Mouse (Mus musculus) neural tube, embryonic 12.5 days (tissue): ENCODE measurements at regions not wholly inside any gene's neighbourhood (a gene's known extent, or its start where the extent isn't known, plus 50 kb on each side); places are given as distances from the start of the nearest gene placed in this dataset.

Experiments
- ATAC-seq: fragments of 200-750 bp; cut with Nextera tagmentation; 2 replicates; pipeline ENCODE4 v1.8.0; 2017; ENCODE audit warnings: low read depth, mild to moderate bottlenecking, moderate TSS enrichment, moderate library complexity; ENCODE audit not compliant: low FRiP score
- H3K27ac ChIP-seq: fragments of 300-500 bp; sonication (generic); 2 replicates; pipeline ENCODE4 v1.5.1; 2016
- H3K27me3 ChIP-seq: fragments of 300-500 bp; sonication (generic); replicated peaks from 2 replicates; pipeline ENCODE4 v1.6.1; 2016; ENCODE audit warnings: mild to moderate bottlenecking
- H3K36me3 ChIP-seq: fragments of 300-500 bp; sonication (generic); 2 replicates; pipeline ENCODE4 v1.6.1; 2016; ENCODE audit warnings: mild to moderate bottlenecking
- H3K4me1 ChIP-seq: fragments of 300-500 bp; sonication (generic); 2 replicates; pipeline ENCODE4 v1.6.1; 2016
- H3K4me2 ChIP-seq: fragments of 300-500 bp; sonication (generic); replicated peaks from 2 replicates; pipeline ENCODE4 v1.6.1; 2016; ENCODE audit warnings: mild to moderate bottlenecking
- H3K4me3 ChIP-seq: fragments of 300-500 bp; sonication (generic); 2 replicates; pipeline ENCODE4 v1.5.1; 2016
- H3K9ac ChIP-seq: fragments of 300-500 bp; sonication (generic); 2 replicates; pipeline ENCODE4 v1.6.1; 2016; ENCODE audit warnings: mild to moderate bottlenecking
- H3K9me3 ChIP-seq: fragments of 300-500 bp; sonication (generic); 2 replicates; pipeline ENCODE4 v1.6.1; 2016; ENCODE audit warnings: mild to moderate bottlenecking
- WGBS: fragments of 180-500 bp; shearing (Covaris S2); methylation state at CpG from one replicate; pipeline ENCODE4 v1.1.7; 2016; 5-methylcytosine and 5-hydroxymethylcytosine counted together

DNA sequence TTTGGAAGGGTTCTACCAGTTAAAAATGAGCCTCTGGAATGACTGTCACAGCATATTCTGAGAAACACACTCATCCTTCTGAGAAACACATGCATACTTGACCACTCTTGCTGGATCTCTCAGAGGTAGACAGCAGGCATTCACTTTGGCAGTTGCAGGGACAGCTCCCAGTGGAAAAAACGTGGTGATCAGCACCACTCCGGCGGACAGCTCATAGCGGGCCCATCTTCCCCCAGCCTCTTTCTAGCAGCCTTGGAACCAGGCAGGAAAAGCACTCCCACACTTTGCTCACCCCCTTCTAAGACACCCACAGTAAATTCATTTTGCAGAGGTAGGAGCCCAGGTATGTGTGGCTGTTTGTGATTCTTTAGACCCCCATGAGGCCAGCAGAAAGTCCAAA, 442.7 kb downstream of the Prss52 start:
- H3K27ac ChIP-seq = no peak overlapping the region
- no peak overlapping the region for H3K4me3 ChIP-seq
- no peaks in the 10 kb centered on the region for H3K9me3 ChIP-seq
- H3K9ac ChIP-seq = no peak overlapping the region
- no peak overlapping the region for H3K4me2 ChIP-seq
- no peaks in the 10 kb centered on the region for H3K27me3 ChIP-seq
- H3K36me3 ChIP-seq = no peaks in the 10 kb centered on the region
- H3K4me1 ChIP-seq = no peaks in the 10 kb centered on the region
- 2% methylated on average over 4 of the region's 4 CpGs for WGBS
- ATAC-seq = no peak

- Histone ChIP-seq H3K4me3 (no peak overlapping the region), H3K4me1 (no peaks in the 10 kb centered on the region), H3K4me2 (no peak overlapping the region), H3K27me3 (no peaks in the 10 kb centered on the region), H3K36me3 (no peaks in the 10 kb centered on the region), H3K27ac (no peak overlapping the region), H3K9me3 (no peaks in the 10 kb centered on the region), H3K9ac (no peak overlapping the region)
- 72% methylated on average over 4 of the region's 4 CpGs for WGBS
- no peak for ATAC-seq
These were observed 448.9 kb downstream of the Prss52 start for GRCm38 (mm10) chr14:64552951-64553350.

DNA sequence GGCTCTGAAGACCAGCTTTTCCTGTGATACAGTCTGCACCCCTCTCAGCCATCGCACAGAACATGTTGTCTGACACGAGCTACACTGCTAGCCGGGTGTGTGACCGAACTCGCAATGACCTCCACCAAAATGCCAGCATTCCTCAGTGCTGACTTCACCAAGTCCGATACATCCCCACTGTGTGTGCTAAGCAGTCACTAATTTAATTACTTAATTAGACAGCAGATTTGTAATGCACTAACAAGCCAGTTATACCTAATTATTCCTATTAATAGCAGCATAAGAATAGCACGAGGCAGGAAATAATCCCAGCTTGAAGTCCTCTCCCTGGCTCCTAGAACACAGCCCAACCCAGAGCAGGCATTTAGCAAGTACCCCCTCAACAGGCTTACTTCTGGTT, 452.0 kb downstream of the Prss52 start:
- Histone ChIP-seq H3K27ac (no peak overlapping the region), H3K27me3 (no peaks in the 10 kb centered on the region), H3K4me2 (no peak overlapping the region), H3K4me1 (no peaks in the 10 kb centered on the region), H3K9ac (no peak overlapping the region), H3K4me3 (no peak overlapping the region), H3K36me3 (no peaks in the 10 kb centered on the region), H3K9me3 (no peaks in the 10 kb centered on the region)
- 91% methylated on average over 7 of the region's 7 CpGs for WGBS
- no peak for ATAC-seq

DNA sequence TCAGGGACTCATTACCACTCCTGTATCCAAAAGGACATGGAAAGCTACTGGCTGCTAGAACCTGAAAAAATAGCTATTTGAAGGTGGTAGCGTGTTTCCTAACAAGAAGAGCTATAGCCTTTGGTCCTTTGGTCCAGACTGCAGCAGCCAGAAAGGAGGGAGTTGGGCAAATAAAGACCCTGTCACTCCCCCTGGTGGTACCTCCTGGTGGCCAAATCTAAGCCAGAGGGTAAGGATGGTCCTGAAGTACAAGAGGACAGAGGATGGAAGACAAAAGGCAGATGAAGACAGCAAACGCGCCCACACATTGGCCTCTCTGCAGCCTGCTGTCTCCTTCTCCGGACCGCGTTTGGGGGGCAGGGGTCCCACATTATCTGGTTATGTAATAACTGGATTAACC, 453.4 kb downstream of the Prss52 start:
- no peak overlapping the region for H3K27ac ChIP-seq
- no peak overlapping the region for H3K4me2 ChIP-seq
- no peak overlapping the region for H3K9ac ChIP-seq
- H3K4me1 ChIP-seq = no peaks in the 10 kb centered on the region
- H3K36me3 ChIP-seq = no peaks in the 10 kb centered on the region
- WGBS = 69% methylated on average over 6 of the region's 6 CpGs
- H3K27me3 ChIP-seq = no peaks in the 10 kb centered on the region
- no peak overlapping the region for H3K4me3 ChIP-seq
- ATAC-seq = no peak
- no peaks in the 10 kb centered on the region for H3K9me3 ChIP-seq

GRCm38 (mm10) chr14:64568689-64569088, 464.6 kb downstream of the Prss52 start:
- Histone ChIP-seq H3K9me3 (no peaks in the 10 kb centered on the region), H3K9ac (no peak overlapping the region), H3K4me1 (0 out of 2 replicates have a peak, but pooled peaks cover under 1% of the 10 kb centered on the region), H3K36me3 (no peaks in the 10 kb centered on the region), H3K27me3 (no peaks in the 10 kb centered on the region), H3K4me3 (no peak overlapping the region), H3K4me2 (no peak overlapping the region), H3K27ac (no peak overlapping the region)
- ATAC-seq = no peak
- 16% methylated on average over 6 of the region's 6 CpGs for WGBS

- peaks cover 8% of the 10 kb centered on the region; the same call in 1 of the 2 replicates for H3K4me1 ChIP-seq
- H3K27me3 ChIP-seq = no peaks in the 10 kb centered on the region
- ATAC-seq = no peak
- no peak overlapping the region for H3K27ac ChIP-seq
- H3K36me3 ChIP-seq = no peaks in the 10 kb centered on the region
- H3K9me3 ChIP-seq = no peaks in the 10 kb centered on the region
- no peak overlapping the region for H3K4me3 ChIP-seq
- H3K4me2 ChIP-seq = no peak overlapping the region
- H3K9ac ChIP-seq = no peak overlapping the region
- 85% methylated on average over 7 of the region's 7 CpGs for WGBS
These were observed 466.9 kb downstream of the Prss52 start for GRCm38 (mm10) chr14:64570951-64571350.

DNA sequence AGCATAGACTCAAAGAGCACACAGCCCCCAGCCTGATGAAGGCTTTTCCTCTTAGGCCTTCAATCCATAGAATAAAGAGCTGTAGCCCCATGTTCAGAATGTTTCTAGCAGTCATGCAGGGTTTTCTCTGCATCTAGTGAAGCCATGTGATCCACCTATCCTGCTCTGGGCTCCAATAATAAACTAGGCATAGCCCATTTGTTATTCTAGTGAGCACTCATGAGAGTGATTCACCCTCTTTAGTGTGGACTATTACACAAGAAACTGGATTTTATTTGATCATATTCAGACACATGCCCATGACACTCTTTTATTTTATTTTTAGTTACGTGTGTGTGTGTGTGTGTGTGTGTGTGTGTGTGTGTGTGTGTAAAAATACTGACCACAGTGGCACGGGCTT, 468.7 kb downstream of the Prss52 start:
- Histone ChIP-seq H3K9ac (no peak overlapping the region), H3K9me3 (no peaks in the 10 kb centered on the region), H3K27me3 (no peaks in the 10 kb centered on the region), H3K4me2 (no peak overlapping the region), H3K4me3 (no peak overlapping the region), H3K4me1 (peaks cover 11% of the 10 kb centered on the region; the same call in 1 of the 2 replicates), H3K36me3 (no peaks in the 10 kb centered on the region), H3K27ac (no peak overlapping the region)
- 91% methylated on average over 2 of the region's 2 CpGs for WGBS
- no peak for ATAC-seq

DNA sequence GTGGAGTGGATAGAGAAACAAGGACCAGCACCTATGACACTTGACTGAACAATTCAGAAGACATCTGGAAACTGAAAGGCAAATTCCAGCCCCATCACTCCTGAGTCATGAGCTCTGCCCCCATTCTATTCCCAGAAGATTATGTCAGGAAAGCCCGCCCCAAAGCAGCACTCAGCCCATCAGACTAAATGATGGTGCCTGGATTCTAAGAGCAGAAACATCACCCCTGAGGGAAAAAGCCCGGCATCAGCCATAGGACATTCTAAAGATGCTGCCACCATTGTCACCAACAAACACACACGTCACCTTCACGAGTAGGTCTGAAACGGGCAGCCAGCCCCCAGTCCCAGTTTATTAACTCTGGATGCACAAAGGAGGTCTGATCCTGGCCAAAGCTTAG, 469.7 kb downstream of the Prss52 start:
- no peaks in the 10 kb centered on the region for H3K36me3 ChIP-seq
- 0 out of 2 replicates have a peak overlapping the region, but pooled peaks have one; percentile 28 for H3K4me3 ChIP-seq
- H3K9me3 ChIP-seq = no peaks in the 10 kb centered on the region
- H3K9ac ChIP-seq = peak overlapping the region; percentile 52
- peak; percentile 50 for ATAC-seq
- H3K4me1 ChIP-seq = peaks cover 11% of the 10 kb centered on the region; the same call in 1 of the 2 replicates
- WGBS = 50% methylated on average over 5 of the region's 5 CpGs
- peak overlapping the region; percentile 75; the same call in 1 of the 2 replicates for H3K27ac ChIP-seq
- H3K27me3 ChIP-seq = no peaks in the 10 kb centered on the region
- H3K4me2 ChIP-seq = peak overlapping the region; percentile 49

DNA sequence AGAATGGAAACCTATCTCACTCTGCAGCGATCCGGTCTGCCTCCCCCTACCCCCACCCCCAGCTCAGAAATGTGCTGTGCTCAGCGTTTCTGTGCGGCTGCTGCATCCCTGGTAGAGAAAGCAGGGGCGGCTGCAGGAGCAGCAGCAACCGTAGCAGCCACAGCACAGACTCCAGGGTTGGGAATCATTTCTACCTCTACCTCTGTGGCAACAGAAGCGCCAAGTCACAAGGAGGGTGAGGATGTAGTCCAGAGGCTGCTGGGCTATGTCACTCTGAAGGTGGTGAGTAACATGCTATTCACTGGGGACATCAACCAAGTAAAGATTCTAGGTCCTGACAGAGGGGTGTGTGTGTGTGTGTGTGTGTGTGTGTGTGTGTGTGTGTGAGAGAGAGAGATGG, 470.2 kb downstream of the Prss52 start:
- no peaks in the 10 kb centered on the region for H3K36me3 ChIP-seq
- peak; percentile 61 for ATAC-seq
- 61% methylated on average over 7 of the region's 7 CpGs for WGBS
- H3K9ac ChIP-seq = peak overlapping the region; percentile 52
- H3K27ac ChIP-seq = peak overlapping the region; percentile 75
- H3K4me3 ChIP-seq = peak overlapping the region; percentile 28
- H3K4me2 ChIP-seq = peak overlapping the region; percentile 49
- no peaks in the 10 kb centered on the region for H3K27me3 ChIP-seq
- H3K9me3 ChIP-seq = no peaks in the 10 kb centered on the region
- H3K4me1 ChIP-seq = peaks cover 11% of the 10 kb centered on the region; the same call in 1 of the 2 replicates

GRCm38 (mm10) chr14:64574773-64575172, 470.7 kb downstream of the Prss52 start:
- H3K27me3 ChIP-seq = no peaks in the 10 kb centered on the region
- no peaks in the 10 kb centered on the region for H3K9me3 ChIP-seq
- peaks cover 11% of the 10 kb centered on the region; the same call in 1 of the 2 replicates for H3K4me1 ChIP-seq
- H3K4me3 ChIP-seq = peak overlapping the region; percentile 28
- H3K4me2 ChIP-seq = peak overlapping the region; percentile 49
- no peak overlapping the region; the same call in 1 of the 2 replicates for H3K27ac ChIP-seq
- peak overlapping the region; percentile 52 for H3K9ac ChIP-seq
- ATAC-seq = no peak
- H3K36me3 ChIP-seq = no peaks in the 10 kb centered on the region
- WGBS = 69% methylated on average over 6 of the region's 6 CpGs

DNA sequence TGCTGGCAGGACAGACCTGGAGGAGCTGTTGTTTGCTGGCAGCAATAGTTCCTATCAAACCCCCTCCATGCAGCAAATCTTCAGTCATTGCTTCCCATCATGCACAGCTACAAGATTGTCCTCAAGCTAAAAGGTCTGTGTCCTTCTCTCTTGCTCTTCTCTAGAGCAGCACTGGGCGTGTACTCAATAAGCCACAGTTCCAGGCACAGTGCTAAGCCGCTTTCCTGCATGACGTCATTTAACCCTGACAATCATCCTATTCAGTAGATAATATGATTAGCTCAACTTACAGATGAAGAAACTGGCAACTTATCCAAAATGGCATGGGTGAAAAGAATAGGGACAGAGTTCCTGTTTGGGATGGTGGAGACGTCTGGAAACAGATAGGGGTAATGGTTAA, 471.9 kb downstream of the Prss52 start:
- peak overlapping the region; percentile 49 for H3K4me2 ChIP-seq
- WGBS = 74% methylated on average over 4 of the region's 4 CpGs
- no peaks in the 10 kb centered on the region; the same call in 1 of the 2 replicates for H3K27me3 ChIP-seq
- H3K36me3 ChIP-seq = no peaks in the 10 kb centered on the region
- no peak for ATAC-seq
- H3K4me1 ChIP-seq = peaks cover 18% of the 10 kb centered on the region
- H3K4me3 ChIP-seq = peak overlapping the region; percentile 3; the same call in 1 of the 2 replicates
- no peaks in the 10 kb centered on the region for H3K9me3 ChIP-seq
- no peak overlapping the region for H3K27ac ChIP-seq
- peak overlapping the region; percentile 52; the same call in 1 of the 2 replicates for H3K9ac ChIP-seq

- no peaks in the 10 kb centered on the region for H3K36me3 ChIP-seq
- no peak overlapping the region for H3K4me3 ChIP-seq
- H3K9me3 ChIP-seq = no peaks in the 10 kb centered on the region
- H3K9ac ChIP-seq = no peak overlapping the region
- peak overlapping the region; percentile 65 for H3K27ac ChIP-seq
- 71% methylated on average over 4 of the region's 4 CpGs for WGBS
- peaks cover 30% of the 10 kb centered on the region for H3K4me1 ChIP-seq
- no peak for ATAC-seq
- H3K4me2 ChIP-seq = 0 out of 2 replicates have a peak overlapping the region, but pooled peaks have one; percentile 5
- H3K27me3 ChIP-seq = no peaks in the 10 kb centered on the region; the same call in 1 of the 2 replicates
These were observed 476.0 kb downstream of the Prss52 start for GRCm38 (mm10) chr14:64580086-64580485.

DNA sequence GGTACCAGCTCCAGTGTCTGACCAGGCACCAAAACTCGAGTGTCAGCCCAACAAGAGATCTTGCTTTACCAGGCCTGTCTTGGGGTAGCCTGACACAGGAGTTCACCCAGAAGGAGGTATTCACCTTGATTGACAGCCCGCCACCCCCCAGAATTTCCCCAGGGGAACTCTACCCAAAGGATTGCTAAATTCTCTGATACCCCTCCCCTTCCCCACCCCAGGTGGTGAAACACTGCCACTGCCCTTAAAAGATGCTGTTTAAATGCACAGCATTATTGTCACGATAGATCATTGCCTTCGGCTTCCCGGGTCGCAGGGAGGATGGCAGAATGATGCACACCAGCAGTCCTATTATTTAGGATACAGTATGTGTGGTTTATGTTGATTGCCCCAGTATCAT, 476.8 kb downstream of the Prss52 start:
- no peak for ATAC-seq
- H3K9me3 ChIP-seq = no peaks in the 10 kb centered on the region
- peak overlapping the region; percentile 26; the same call in 1 of the 2 replicates for H3K4me2 ChIP-seq
- peaks cover 35% of the 10 kb centered on the region for H3K4me1 ChIP-seq
- no peaks in the 10 kb centered on the region for H3K36me3 ChIP-seq
- WGBS = 12% methylated on average over 6 of the region's 6 CpGs
- H3K9ac ChIP-seq = no peak overlapping the region
- no peak overlapping the region for H3K4me3 ChIP-seq
- H3K27me3 ChIP-seq = no peaks in the 10 kb centered on the region; the same call in 1 of the 2 replicates
- H3K27ac ChIP-seq = peak overlapping the region; percentile 65
